Mouse (Mus musculus) urinary bladder, postnatal 4 days (tissue): ENCODE data around the gene Ivns1abp.
"Not testable (repeated sequence)": the region's sequence is repeated elsewhere in the genome, so short reads cannot be mapped to it uniquely, and the experiment has no call there.

Experiments
- DNase-seq, 2 experiments: peaks; one replicate each; pipeline ENCODE4 v3.0.0; 2021 to 2022; ENCODE audit warnings: low spot score in 2 of 2

Gene Ivns1abp

DNA sequence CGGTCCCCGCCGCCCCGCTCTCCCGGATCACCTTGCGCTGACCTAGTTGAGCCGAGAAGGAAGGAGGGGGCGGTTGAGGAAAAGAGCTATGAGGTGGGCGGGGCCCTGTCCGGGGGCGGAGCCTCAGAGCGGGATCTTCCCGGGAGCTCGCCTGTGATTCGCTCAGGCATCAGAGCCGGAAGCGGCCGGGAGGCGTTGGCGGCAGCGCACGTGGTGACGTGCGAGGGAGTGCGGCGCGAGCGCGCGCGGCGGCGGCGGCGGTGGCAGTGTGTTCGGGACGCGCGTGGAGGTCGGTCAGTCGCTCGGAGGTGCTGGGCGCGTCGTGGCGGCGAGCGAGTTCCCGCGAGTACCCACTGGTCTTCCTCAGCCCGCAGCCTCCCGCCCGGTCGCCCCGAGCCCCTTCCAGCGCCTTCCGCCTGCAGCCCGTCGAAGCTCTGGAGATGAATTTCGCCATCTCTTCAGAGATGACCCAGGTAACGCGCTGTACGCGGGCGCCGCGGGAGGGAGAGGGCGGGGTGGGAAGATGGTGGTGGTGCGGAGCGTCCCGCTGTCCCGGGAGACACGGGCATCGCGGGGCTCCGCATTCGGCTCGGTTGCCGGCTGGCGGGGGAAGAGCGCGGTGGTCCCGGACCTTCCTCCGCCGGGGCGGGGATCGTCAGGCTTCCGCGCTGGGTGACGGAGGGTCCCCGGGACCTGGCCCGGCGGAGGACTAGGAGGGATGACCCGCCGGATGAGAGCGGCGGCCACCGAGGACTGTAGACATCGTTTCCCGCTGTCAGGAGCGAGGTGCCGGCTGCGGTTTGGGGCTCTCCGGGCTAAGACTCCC, at the start of gene Ivns1abp:
TSS of gene Ivns1abp (plus strand) at position 195 of the 826 bp plus-strand sequence.
- DNase-seq = peak; percentile 96 to 98

DNA sequence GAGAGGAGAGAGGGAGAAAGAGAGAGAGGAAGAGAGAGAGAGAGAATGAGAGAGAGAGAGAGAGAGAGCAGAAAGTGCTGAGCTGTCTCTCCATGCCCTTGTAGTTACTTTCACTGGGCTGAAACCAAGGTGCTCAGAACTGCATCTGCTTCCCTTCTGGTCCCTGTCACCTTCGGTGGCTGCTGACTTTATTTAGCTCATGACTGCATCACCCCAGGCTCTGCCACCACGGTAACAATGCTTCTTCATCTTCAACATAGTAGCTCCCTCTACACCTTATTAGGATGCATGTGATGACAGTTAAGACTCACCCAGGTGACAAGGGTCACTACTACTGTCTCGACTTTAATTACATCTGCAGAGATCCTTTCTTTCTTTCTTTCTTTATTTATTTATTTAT, 48.8 kb upstream of the Ivns1abp start:
- DNase-seq = no peak

DNA sequence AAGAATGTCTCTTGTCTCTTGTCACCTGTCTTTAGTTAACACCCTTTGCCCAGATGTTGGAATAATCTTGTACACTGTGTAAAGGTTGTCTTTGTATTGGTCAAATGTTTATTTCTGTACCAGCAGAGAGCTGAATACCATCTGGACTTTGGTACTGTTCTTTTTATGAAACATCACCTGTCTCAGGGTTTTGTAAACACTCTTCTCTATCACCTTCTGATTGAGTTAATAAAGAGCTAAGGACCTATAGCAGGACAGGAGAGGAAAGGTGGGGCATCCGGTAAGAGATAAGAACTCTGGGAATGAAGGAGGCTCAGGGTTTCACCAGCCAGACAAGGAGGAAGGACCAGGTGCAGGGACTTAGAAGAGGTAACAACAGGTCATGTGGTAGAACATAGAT, 47.7 kb upstream of the Ivns1abp start:
- no peak for DNase-seq

DNA sequence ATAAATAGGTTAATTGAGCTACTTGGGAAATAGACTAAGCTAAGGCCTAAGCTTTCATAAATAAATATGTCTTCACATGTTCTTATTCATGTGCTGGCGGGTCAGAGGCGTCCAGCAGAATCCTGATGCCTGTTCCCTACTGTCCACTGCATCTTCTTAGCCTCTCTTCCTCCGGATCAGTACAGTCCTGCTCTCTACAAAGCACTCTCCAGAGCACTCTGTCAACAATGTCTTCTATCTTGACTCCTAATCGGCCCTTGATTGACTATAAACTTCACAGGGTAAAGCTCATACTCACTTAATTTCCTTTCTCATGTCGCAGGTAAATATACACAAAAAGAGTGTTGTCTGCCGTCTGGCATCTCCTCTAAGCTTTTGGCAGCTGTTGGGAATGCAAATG, 47.3 kb upstream of the Ivns1abp start:
- DNase-seq = no peak

DNA sequence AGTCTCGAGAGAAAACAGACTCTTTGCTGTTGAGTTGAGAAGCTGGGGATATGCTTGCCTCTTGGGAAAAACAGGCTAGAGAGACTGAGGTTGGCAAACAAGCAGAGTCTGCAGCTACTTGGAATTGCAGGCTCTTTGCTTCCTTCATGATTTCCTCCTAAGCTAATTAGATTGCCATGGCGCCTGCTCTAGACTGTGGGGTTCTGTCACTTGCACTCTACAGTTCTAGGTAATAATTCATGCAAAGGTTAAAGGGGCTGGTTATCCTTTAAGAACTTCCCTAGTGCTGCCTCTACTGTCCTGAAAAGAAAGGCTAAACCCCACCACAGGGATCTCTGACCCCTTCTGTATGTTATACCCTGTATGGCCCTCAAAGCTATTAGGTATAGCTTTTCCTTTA, 46.7 kb upstream of the Ivns1abp start:
- DNase-seq = no peak

DNA sequence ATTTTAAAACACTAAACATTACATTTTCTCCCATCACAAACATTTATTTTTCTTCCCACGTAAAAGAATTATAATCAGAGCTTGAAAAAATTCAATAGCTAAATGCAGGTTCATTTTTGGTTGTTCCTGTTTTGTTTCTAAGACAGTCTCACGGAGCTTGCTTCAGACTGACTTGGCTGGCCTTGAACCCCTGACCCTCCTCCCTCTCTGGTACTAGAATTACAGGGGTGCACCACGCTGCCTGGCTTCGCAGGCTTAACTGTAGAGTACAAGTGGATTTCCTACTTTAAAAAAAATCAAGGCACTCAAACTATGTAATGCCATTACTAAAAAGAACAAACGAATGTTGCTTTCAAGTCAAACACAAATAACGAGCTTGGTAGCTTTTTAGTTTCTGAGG, 42.8 kb upstream of the Ivns1abp start:
- DNase-seq = no peak

DNA sequence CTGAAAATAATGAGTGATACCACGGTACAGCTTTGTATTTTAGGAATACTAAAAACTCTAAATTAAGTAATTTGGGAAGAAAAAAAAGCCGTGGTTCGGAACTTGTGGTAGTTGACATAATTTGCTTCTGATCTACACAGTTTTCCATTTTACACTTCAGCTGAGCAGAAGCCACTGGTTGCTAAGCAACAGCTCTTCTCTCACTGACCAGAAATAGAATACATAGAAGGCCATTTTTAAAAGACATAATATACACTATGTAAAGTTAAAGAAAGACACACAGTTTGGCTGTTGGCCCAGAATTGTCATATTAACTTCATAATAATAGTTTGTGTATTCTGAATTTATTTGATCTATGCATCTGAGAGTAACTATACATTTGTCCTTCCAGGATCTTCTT, 42.4 kb upstream of the Ivns1abp start:
- no peak for DNase-seq

DNA sequence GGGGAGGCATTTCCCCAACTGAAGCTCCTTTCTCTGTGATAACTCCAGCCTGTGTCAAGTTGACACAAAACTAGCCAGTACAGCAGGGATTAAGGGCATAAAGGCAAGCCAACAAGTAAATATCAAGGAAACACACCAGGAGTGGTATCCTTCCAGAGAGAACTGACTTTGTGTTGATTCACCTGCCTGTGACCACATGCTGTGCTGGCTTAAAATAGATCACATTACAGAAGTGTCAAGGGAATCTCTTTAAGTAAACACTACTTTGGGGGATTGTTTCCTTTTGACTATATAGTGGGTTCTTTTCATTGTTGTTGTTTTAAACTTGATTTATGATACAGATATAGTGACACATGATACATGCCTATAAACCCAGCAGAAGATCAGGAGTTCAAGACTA, 41.0 kb upstream of the Ivns1abp start:
- DNase-seq = no peak

DNA sequence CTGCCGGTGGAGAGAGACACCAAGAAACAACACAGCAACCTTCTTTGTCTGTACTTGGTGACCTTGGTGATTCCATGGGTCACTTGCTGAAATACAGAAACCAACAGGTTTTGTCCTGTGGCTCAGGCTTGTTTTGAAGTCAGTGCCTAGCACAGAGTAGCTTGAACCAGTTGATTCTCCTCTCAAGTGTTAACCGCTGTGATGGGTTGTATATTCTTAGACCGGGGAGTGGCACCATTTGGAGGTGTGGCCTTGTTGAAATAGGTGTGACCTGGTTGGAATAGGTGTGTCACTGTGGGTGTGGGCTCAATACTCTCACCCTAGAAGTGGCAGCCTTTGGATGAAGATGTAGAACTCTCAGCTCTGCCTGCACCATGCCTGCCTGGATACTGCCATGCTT, 39.3 kb upstream of the Ivns1abp start:
- not testable (repeated sequence) for DNase-seq

DNA sequence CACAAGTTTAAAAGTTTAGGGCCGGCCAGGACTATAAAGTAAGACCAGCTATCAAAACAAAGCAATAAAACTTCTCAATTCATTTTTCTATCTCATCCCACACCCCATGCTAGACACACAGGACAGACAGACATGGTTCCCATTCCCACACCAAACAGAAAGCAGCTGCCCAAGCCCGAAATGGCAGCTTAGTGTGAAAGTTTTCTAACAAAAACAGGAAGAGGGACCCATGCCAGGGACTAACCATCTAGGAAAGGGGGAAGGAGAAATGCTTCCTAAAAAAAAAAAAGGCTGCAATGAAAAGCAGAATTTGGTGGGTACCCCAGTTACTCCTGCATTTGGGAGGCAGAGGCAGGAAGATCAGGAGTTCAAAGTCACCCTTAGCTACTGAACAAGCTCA, 37.2 kb upstream of the Ivns1abp start:
- DNase-seq = no peak

DNA sequence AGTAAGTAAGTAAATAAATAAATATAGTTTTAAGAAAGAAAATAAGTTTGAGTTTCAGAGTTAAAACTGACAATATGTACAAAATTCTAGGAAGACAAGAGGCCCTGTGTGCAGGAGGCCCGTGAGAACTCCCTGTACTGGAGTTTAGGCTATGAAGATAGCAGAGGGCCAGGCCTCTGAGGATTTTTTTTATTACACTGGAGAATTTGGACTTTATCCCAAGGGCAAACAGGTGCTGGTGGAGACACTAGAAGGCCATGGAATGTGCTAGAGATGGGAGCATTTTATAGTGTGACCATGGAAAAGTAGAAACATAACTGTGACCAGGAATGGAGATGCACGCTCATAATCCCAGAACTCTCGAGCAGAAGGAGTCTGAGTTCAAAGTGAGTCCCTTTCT, 36.5 kb upstream of the Ivns1abp start:
- DNase-seq = no peak

DNA sequence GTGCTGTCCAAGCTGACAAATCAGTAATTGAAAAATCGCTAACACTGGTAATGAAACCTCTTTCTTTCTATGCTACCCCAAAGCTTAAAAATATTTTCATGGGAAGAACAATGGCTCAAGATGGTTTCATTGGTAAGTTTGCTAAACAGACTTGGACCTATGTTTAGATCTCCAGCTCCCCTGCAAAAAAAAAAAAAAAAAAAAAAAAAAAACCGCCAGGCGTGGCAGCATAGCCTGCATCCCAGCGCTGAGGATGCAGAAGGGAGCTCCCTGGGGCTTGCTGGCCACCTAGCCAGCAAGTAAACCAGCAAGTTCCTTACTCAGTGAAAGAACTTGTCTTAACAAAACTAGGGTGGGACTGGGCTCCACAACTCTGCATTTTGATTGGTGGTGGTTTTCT, 35.8 kb upstream of the Ivns1abp start:
- no peak for DNase-seq

DNA sequence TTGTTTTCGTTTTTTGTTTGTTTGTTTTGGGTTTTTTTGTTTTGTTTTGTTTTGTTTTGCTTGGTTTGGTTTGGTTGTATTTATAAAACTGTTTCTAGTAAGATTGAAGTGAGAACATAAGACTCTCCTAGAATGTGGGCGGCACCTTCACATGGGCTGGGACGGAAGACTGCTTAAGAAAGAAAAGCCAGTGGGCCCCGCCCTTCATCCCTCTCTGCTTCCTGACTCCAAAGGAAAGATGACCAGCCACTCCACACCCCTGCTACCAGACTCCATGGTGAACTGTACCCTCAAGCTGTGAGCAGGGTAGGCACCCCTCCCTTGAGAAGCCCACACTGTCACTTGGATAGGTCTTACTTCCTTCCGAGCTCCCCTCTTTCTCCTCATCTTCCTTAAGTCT, 33.8 kb upstream of the Ivns1abp start:
- DNase-seq = no peak

DNA sequence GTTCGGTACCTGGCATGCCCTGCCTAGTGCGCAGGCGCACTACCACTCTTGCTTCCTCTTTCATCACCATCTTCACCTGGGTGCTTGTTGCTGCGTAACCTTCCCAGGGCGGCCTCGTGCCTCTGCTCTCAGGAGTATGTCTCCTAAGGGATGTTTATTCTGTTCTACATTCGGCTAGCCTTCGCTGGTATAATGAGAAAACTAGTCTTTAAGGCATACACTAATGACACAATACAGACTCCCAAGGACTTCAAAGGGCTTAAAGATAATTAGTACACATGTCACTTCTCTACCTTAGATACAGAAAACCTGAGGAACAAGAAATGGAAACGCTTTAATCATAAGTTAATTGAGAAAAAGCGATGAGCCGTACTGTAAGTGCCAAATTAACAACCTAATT, 32.9 kb upstream of the Ivns1abp start:
- no peak for DNase-seq

DNA sequence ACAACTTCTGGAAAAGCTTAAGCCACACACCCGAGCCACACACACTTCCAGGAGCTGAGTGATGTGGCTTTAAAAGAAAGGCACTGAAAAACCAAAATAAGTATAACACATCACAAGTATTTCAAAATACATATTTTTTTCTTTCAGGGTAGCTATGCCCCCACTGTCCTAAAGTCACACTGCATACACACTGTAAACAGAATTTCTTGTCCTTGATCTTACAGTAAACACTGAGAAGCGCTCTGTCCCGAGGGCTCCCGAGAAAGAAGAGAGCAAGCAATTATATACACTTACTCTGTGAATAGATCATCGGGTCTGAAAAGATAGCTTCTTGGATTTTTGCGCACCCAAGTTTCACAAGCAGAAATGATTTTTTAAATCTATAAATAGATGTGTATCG, 25.0 kb upstream of the Ivns1abp start:
- no peak for DNase-seq

DNA sequence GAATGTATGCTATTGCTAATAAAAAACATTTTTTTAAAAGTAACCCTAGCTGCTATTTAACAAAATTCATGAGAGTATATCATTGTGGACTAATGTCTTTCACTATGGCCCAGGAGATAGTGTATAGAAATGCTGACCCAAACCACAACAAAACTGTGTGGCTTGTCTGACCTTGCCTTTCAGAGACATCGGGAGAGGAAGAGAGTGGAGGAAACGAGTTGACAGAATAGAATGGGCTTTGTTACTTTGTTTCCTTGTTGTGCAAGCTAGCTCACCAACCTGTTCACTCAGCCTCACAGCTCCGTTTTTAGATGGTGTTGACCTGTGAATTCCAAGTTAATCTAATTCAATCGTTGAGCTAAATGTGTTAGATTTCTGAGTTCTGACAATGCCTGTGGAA, 23.9 kb upstream of the Ivns1abp start:
- no peak for DNase-seq

DNA sequence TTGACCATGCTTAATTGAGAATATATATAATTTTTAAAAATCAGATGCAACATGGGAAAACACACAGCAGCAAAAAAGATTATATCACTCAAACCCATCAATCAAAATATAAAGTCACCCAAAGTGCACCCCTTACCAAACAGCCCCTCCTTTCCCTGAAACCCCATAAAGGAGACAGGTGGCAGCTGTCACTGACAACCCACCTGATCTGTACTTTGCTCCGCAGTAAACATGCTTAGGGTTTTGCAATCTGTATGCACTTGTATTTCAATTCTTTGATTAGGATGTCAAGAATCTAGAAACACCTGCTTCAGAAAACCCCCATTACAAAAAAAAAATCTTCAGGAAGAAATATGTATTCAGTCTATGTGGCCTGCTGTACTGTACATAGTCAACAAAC, 18.9 kb upstream of the Ivns1abp start:
- no peak for DNase-seq

DNA sequence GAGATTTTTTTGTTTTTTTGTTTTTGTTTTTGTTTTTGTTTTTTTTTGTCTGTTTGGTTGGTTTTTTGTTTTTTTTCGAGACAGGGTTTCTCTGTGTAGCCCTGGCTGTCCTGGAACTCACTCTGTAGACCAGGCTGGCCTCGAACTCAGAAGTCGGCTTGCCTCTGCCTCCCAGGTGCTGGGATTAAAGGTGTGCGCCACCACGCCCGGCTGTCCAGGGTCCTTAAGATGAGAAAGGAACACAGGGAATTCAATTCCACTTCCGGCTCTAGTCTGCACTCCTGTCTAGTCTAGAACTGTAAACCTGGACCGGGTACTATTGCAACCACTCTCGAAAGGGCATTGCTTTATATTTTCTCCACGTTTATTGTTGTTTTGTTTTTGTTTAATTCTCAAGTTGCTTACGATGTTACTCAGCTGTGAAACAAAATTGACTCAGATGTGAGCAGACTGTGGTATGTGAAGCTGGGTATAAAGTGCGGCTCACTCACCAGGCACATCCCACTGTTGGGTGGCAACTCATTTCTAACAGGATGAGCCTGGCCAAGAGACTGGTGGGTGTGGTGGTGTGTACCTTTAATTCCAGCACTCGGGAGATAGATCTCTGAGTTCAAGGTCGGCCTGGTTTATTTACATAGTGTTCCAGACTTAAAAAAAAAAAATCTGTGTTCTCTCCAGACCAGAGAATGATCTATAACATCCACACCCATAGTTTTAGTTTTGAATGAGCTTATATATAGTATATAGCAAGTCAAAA, 15.8 kb upstream of the Ivns1abp start:
- DNase-seq = peak in 1 of 2 experiments; percentile 6

DNA sequence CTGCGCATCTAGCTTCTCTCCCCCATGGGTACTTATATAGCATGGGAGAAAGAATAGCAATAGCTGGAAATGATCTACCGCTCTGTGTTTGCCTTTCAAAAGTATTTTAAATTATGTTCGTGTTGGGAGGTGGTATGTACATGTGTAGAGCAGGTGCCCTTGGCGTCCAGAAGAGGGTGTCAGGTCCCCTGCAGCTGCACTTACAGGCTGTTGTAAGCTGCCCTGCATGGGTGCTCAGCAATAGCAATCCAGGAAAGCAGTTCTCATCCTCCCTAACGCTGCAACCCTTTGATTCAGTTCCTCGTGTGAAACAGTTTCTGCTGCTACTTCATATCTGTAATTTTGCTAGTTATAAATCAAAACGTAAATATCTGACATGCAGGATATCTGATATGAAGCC, 14.7 kb upstream of the Ivns1abp start:
- no peak for DNase-seq

DNA sequence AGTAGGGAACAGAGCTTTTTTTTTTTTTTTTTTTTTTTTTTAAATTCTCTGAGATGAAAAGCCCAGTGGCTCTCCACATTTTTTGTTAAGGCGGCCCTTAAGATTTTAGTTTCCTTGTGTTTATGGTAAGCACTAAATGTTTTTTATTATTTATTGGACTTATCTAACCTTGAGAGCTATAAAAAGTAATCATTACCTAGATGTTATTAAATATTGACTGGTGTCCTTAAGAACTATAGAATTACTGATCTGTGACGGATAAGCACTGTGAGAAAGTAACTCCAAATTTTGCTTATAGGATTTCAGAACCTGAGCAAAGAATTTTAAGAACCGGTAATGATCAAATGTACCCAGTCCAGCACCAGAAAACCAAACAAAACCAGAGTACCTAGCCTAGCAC, 11.5 kb upstream of the Ivns1abp start:
- no peak for DNase-seq

DNA sequence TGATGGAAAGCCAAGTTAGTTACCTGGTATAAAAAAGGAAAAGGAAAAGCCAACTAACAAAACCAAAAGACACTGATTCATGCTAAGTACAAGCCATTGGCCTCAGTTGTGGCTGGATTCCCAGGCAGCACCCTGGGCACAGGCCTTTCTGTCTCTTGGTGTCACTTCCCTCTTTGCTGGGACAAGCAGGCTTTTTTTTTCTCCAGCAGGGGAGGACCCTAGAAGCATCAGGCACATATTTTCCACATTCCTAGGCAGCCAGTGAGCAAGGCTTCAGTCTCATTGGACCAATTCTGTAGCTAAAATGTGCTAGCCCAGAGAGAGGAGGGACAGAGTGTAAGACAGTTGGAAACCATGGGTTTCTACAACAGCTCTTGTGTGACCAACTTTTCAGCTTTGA, 6.0 kb upstream of the Ivns1abp start:
- peak; percentile 19 to 44 for DNase-seq

DNA sequence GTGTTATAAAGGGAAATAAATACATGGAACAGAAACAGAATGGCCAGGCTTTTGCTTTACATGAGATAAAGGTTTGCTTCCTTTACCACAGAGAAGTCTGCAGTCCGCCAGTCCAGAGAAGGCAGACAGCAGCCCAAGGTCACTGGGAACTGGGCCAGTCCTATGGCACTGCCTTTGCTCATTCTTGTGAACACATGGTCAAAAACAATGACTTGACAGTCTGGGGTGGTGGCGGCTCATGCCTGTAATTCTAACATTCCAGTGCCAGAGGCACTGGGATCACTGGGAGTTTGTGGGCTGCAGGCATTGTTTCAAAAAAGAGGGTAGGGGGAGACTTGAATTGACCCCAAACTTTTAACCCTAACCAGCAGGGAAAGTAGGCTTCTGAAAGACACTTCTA, 5.3 kb upstream of the Ivns1abp start:
- peak in 1 of 2 experiments; percentile 31 for DNase-seq

DNA sequence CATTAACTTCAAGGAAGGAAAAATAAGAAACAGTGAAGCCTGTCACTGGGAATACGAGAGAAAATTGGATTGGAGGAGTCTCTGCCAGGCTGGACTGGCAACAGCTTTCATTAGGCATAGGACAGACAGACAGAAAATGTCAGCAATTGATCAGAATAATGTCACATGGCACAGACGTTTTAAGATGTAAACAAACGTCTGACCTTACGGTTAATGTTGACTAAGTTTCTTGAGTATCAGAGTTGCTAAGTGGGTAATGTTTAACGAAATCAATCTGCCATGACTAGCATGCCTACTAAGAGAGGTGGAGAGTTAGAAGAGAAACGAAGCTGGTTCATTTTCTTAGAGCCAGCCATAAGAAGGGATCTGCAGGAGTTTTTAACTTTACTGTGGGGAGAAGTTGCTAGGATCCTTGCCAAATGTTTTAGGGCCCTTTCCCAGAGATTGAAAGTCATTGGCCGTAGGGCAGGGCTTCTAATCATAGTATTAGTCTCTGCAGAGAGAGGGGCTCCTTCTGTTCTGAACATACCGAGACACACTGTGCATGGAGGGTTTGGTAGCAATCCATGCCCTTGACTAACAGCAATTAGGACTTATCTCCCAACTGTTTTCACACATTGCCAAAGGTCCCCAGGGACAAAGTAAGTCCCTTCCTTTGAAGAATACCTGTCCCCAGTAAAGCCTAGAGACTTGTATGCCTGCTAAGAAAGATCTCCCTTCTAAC, 2.8 kb upstream of the Ivns1abp start:
- no peak for DNase-seq
